Mouse (Mus musculus): ENCODE measurements around the gene Tspan14. TPM values are rescaled to one million over a fixed set of nuclear protein-coding genes. Genes with fewer than 3 reads are reported as not detected.

Tspan14 gene
- total RNA-seq, 2 experiments from 2014 or later, result 14.0 to 15.7 TPM

GRCm38 (mm10) chr14:40924378-40925113 lies 42.1 kb downstream of the Tspan14 start:
- DNase-seq, result peak in 1 of 2 experiments; percentile 17
- intact Hi-C loops (cut with DNase I), result no loop called here

GRCm38 (mm10) chr14:40921241-40921640 lies 45.4 kb downstream of the Tspan14 start:
- no peak for DNase-seq
- intact Hi-C loops (cut with DNase I), result no loop called here

- intact Hi-C loops (cut with DNase I), result no loop called here
Measured at GRCm38 (mm10) chr14:40919521-40919920, 47.1 kb downstream of the Tspan14 start.

GRCm38 (mm10) chr14:40918477-40918876 lies 48.1 kb downstream of the Tspan14 start:
- intact Hi-C loops (cut with DNase I), result no loop called here
- no peak for DNase-seq

More at GRCm38 (mm10) chr14:40919521-40919920, 47.1 kb downstream of the Tspan14 start:
- no peak for DNase-seq

- intact Hi-C loops (cut with DNase I), result loop anchor here (1.0 to 2.0 kb wide), 2 partner anchors 58 to 115 kb away; no protein-coding TSS in a partner anchor
- DNase-seq, result peak; percentile 93 to 98
Measured at GRCm38 (mm10) chr14:40917632-40918031, 49.0 kb downstream of the Tspan14 start.

- intact Hi-C loops (cut with DNase I), result loop anchor here (1.0 to 2.0 kb wide), 2 partner anchors 59 to 116 kb away; no protein-coding TSS in a partner anchor
- no peak for DNase-seq
Measured at GRCm38 (mm10) chr14:40916667-40917066, 49.9 kb downstream of the Tspan14 start.

- intact Hi-C loops (cut with DNase I), result loop anchor here (2.0 kb wide), 1 partner anchor 117 kb away; no protein-coding TSS in a partner anchor
Measured at GRCm38 (mm10) chr14:40915838-40916237, 50.8 kb downstream of the Tspan14 start.

GRCm38 (mm10) chr14:40914701-40915100 lies 51.9 kb downstream of the Tspan14 start:
- peak; percentile 11 to 34 for DNase-seq

More at GRCm38 (mm10) chr14:40915838-40916237, 50.8 kb downstream of the Tspan14 start:
- DNase-seq, result no peak

GRCm38 (mm10) chr14:40913709-40914108 lies 52.9 kb downstream of the Tspan14 start:
- DNase-seq, result no peak
- intact Hi-C loops (cut with DNase I), result no loop called here

More at GRCm38 (mm10) chr14:40914701-40915100, 51.9 kb downstream of the Tspan14 start:
- intact Hi-C loops (cut with DNase I), result no loop called here

- no peak for DNase-seq
- intact Hi-C loops (cut with DNase I), result no loop called here
Measured at GRCm38 (mm10) chr14:40911529-40911928, 55.1 kb downstream of the Tspan14 start.

GRCm38 (mm10) chr14:40908763-40909162 lies 57.8 kb downstream of the Tspan14 start:
- intact Hi-C loops (cut with DNase I), result no loop called here
- DNase-seq, result no peak

GRCm38 (mm10) chr14:40906770-40907169 lies 59.8 kb downstream of the Tspan14 start:
- intact Hi-C loops (cut with DNase I), result no loop called here
- no peak for DNase-seq

- intact Hi-C loops (cut with DNase I), result no loop called here
Measured at GRCm38 (mm10) chr14:40905813-40906212, 60.8 kb downstream of the Tspan14 start.

GRCm38 (mm10) chr14:40902307-40903055 lies 64.1 kb downstream of the Tspan14 start:
- intact Hi-C loops (cut with DNase I), result no loop called here
- no peak for DNase-seq

More at GRCm38 (mm10) chr14:40905813-40906212, 60.8 kb downstream of the Tspan14 start:
- DNase-seq, result no peak

GRCm38 (mm10) chr14:40900267-40900666 lies 66.3 kb downstream of the Tspan14 start:
- intact Hi-C loops (cut with DNase I), result no loop called here
- DNase-seq, result no peak

GRCm38 (mm10) chr14:40897916-40898315 lies 68.7 kb downstream of the Tspan14 start:
- intact Hi-C loops (cut with DNase I), result no loop called here
- DNase-seq, result no peak

- intact Hi-C loops (cut with DNase I), result no loop called here
- DNase-seq, result no peak
Measured at GRCm38 (mm10) chr14:40895681-40896080, 70.9 kb downstream of the Tspan14 start.

GRCm38 (mm10) chr14:40894576-40895247 lies 71.9 kb downstream of the Tspan14 start:
- DNase-seq, result peak; percentile 79 to 84
- intact Hi-C loops (cut with DNase I), result loop anchor here (5.0 kb wide), 2 partner anchors 102 to 1362 kb away; no protein-coding TSS in a partner anchor

GRCm38 (mm10) chr14:40893884-40894283 lies 72.7 kb downstream of the Tspan14 start:
- intact Hi-C loops (cut with DNase I), result loop anchor here (5.0 kb wide), 2 partner anchors 102 to 1362 kb away; no protein-coding TSS in a partner anchor
- no peak for DNase-seq

GRCm38 (mm10) chr14:40893196-40893595 lies 73.4 kb downstream of the Tspan14 start, which contains the start of gene Sh2d4b:
TSS of gene Sh2d4b (minus strand) at chr14:40893266.
- intact Hi-C loops (cut with DNase I), result loop anchor here (5.0 kb wide), 2 partner anchors 101 to 1361 kb away; no protein-coding TSS in a partner anchor

More at GRCm38 (mm10) chr14:40893196-40893595, 73.4 kb downstream of the Tspan14 start, which contains the start of gene Sh2d4b:
- no peak for DNase-seq

All from heart, postnatal 36 days (tissue).